Mouse (Mus musculus) neural tube, embryonic 14.5 days (tissue): ENCODE measurements around the gene Dirc2. TPM values are rescaled to one million over a fixed set of nuclear protein-coding genes. Genes with fewer than 3 reads are reported as not detected.

ENCODE experiments used
- ATAC-seq: fragments of 200-750 bp; cut with Nextera tagmentation; 2 replicates; pipeline ENCODE4 v1.8.0; 2017; ENCODE audit warnings: low read depth, mild to moderate bottlenecking, moderate TSS enrichment, moderate library complexity
- H3K27ac ChIP-seq: fragments of 300-500 bp; sonication (generic); 2 replicates; pipeline ENCODE4 v1.5.1; 2014; ENCODE audit warnings: low read depth, mild to moderate bottlenecking, control low read depth, low read length, moderate library complexity, mixed read lengths
- H3K27me3 ChIP-seq: fragments of 300-500 bp; sonication (generic); 2 replicates; pipeline ENCODE4 v1.6.1; 2014; ENCODE audit warnings: low read length; ENCODE audit not compliant: control insufficient read depth, insufficient read depth
- H3K36me3 ChIP-seq: fragments of 300-500 bp; sonication (generic); 2 replicates; pipeline ENCODE4 v1.6.1; 2014; ENCODE audit warnings: low read length, mixed read lengths; ENCODE audit not compliant: control insufficient read depth, insufficient read depth
- H3K4me1 ChIP-seq: fragments of 300-500 bp; sonication (generic); 2 replicates; pipeline ENCODE4 v1.6.1; 2014; ENCODE audit warnings: low read length; ENCODE audit not compliant: control insufficient read depth, insufficient read depth
- H3K4me2 ChIP-seq: fragments of 300-500 bp; sonication (generic); 2 replicates; pipeline ENCODE4 v1.6.1; 2014; ENCODE audit warnings: mild to moderate bottlenecking, low read depth, low read length, control low read depth
- H3K4me3 ChIP-seq: fragments of 300-500 bp; sonication (generic); 2 replicates; pipeline ENCODE4 v1.5.1; 2014; ENCODE audit warnings: low read depth, low read length, control low read depth, mixed read lengths
- H3K9ac ChIP-seq: fragments of 300-500 bp; sonication (generic); replicated peaks from 2 replicates; pipeline ENCODE4 v1.6.1; 2014; ENCODE audit warnings: low read depth, mild to moderate bottlenecking, control low read depth, low read length, mixed read lengths
- H3K9me3 ChIP-seq: fragments of 300-500 bp; sonication (generic); 2 replicates; pipeline ENCODE4 v1.6.1; 2016; ENCODE audit warnings: low read length; ENCODE audit not compliant: control insufficient read depth
- WGBS: fragments of 180-500 bp; shearing (Covaris S2); extraction: QIAGEN DNeasy Blood & Tissue Kit; methylation state at CpG from one replicate; pipeline ENCODE4 v1.1.7; 2014; 5-methylcytosine and 5-hydroxymethylcytosine counted together
- polyA plus RNA-seq: library from polyadenylated mRNA; unstranded; fragments of >200 nt; fragmentation: Nextera tagmentation; extraction: Ambion mirVana; gene quantifications from 2 replicates; pipeline ENCODE4 v1.2.1, GENCODE M21; 2014

Dirc2 gene
- polyA plus RNA-seq, 1 experiment from 2014 or later = 45.9 TPM

GRCm38 (mm10) chr16:35781096-35781495 lies 11.9 kb upstream of the Dirc2 start:
- no peak overlapping the region for H3K27ac ChIP-seq
- no peak overlapping the region for H3K4me3 ChIP-seq
- H3K4me1 ChIP-seq = no peaks in the 10 kb centered on the region
- no peaks in the 10 kb centered on the region for H3K36me3 ChIP-seq
- no peak overlapping the region for H3K9ac ChIP-seq
- no peaks in the 10 kb centered on the region for H3K27me3 ChIP-seq
- H3K9me3 ChIP-seq = no peaks in the 10 kb centered on the region
- ATAC-seq = no peak
- no peak overlapping the region for H3K4me2 ChIP-seq
- WGBS = 94% methylated on average over 9 of the region's 9 CpGs

- Histone ChIP-seq H3K4me3 (no peak overlapping the region), H3K27ac (no peak overlapping the region), H3K4me2 (no peak overlapping the region), H3K9me3 (no peaks in the 10 kb centered on the region), H3K36me3 (no peaks in the 10 kb centered on the region), H3K27me3 (no peaks in the 10 kb centered on the region), H3K4me1 (no peaks in the 10 kb centered on the region), H3K9ac (no peak overlapping the region)
- WGBS = 63% methylated on average over 7 of the region's 7 CpGs
- peak; percentile 75 for ATAC-seq
Measured at GRCm38 (mm10) chr16:35779681-35780080, 10.5 kb upstream of the Dirc2 start.

GRCm38 (mm10) chr16:35777768-35778167 lies 8.6 kb upstream of the Dirc2 start:
- Histone ChIP-seq H3K27ac (no peak overlapping the region), H3K4me3 (no peak overlapping the region), H3K4me2 (no peak overlapping the region), H3K36me3 (no peaks in the 10 kb centered on the region), H3K9ac (no peak overlapping the region), H3K9me3 (no peaks in the 10 kb centered on the region), H3K27me3 (no peaks in the 10 kb centered on the region), H3K4me1 (no peaks in the 10 kb centered on the region)
- 98% methylated on average over 4 of the region's 4 CpGs for WGBS
- no peak for ATAC-seq

GRCm38 (mm10) chr16:35776737-35777136 lies 7.6 kb upstream of the Dirc2 start:
- no peak for ATAC-seq
- H3K9ac ChIP-seq = no peak overlapping the region
- H3K4me1 ChIP-seq = no peaks in the 10 kb centered on the region
- H3K4me3 ChIP-seq = no peak overlapping the region
- H3K27me3 ChIP-seq = no peaks in the 10 kb centered on the region
- H3K9me3 ChIP-seq = no peaks in the 10 kb centered on the region
- WGBS = 93% methylated on average over 7 of the region's 7 CpGs
- no peak overlapping the region for H3K27ac ChIP-seq
- no peaks in the 10 kb centered on the region for H3K36me3 ChIP-seq
- no peak overlapping the region for H3K4me2 ChIP-seq

- no peak for ATAC-seq
- Histone ChIP-seq H3K9me3 (no peaks in the 10 kb centered on the region), H3K9ac (no peak overlapping the region), H3K4me2 (no peak overlapping the region), H3K4me3 (no peak overlapping the region), H3K27ac (no peak overlapping the region), H3K36me3 (no peaks in the 10 kb centered on the region), H3K27me3 (no peaks in the 10 kb centered on the region), H3K4me1 (peaks cover 5% of the 10 kb centered on the region; the same call in 1 of the 2 replicates)
- 91% methylated on average over 1 of the region's 1 CpGs for WGBS
Measured at GRCm38 (mm10) chr16:35775835-35776234, 6.7 kb upstream of the Dirc2 start.

GRCm38 (mm10) chr16:35772598-35772997 lies 3.4 kb upstream of the Dirc2 start:
- H3K36me3 ChIP-seq = no peaks in the 10 kb centered on the region
- no peaks in the 10 kb centered on the region for H3K9me3 ChIP-seq
- ATAC-seq = no peak
- H3K9ac ChIP-seq = no peak overlapping the region
- H3K27me3 ChIP-seq = no peaks in the 10 kb centered on the region; the same call in 1 of the 2 replicates
- no peak overlapping the region for H3K27ac ChIP-seq
- 77% methylated on average over 5 of the region's 5 CpGs for WGBS
- H3K4me3 ChIP-seq = no peak overlapping the region
- H3K4me1 ChIP-seq = peaks cover 17% of the 10 kb centered on the region; the same call in 1 of the 2 replicates
- H3K4me2 ChIP-seq = no peak overlapping the region

GRCm38 (mm10) chr16:35771606-35772005 lies 2.5 kb upstream of the Dirc2 start:
- Histone ChIP-seq H3K4me2 (no peak overlapping the region), H3K9me3 (no peaks in the 10 kb centered on the region), H3K36me3 (no peaks in the 10 kb centered on the region), H3K4me1 (peaks cover 18% of the 10 kb centered on the region; the same call in 1 of the 2 replicates), H3K4me3 (no peak overlapping the region), H3K9ac (no peak overlapping the region), H3K27ac (no peak overlapping the region), H3K27me3 (no peaks in the 10 kb centered on the region; the same call in 1 of the 2 replicates)
- no peak for ATAC-seq
- whole genome bisulfite sequencing = 90% methylated on average over 5 of the region's 5 CpGs

GRCm38 (mm10) chr16:35771141-35771540 lies 2.0 kb upstream of the Dirc2 start:
- no peaks in the 10 kb centered on the region for H3K36me3 ChIP-seq
- H3K9ac ChIP-seq = no peak overlapping the region
- H3K9me3 ChIP-seq = no peaks in the 10 kb centered on the region
- 22% methylated on average over 8 of the region's 8 CpGs for WGBS
- peak overlapping the region; percentile 79 for H3K4me3 ChIP-seq
- no peak for ATAC-seq
- no peaks in the 10 kb centered on the region; the same call in 1 of the 2 replicates for H3K27me3 ChIP-seq
- H3K27ac ChIP-seq = no peak overlapping the region
- H3K4me2 ChIP-seq = peak overlapping the region; percentile 59
- peaks cover 18% of the 10 kb centered on the region; the same call in 1 of the 2 replicates for H3K4me1 ChIP-seq

GRCm38 (mm10) chr16:35769878-35770657 lies 912 bp upstream of the Dirc2 start, which contains the start of gene Hspbap1:
Gene Hspbap1 (plus strand): TSS chr16:35770375.
- ATAC-seq = peak; percentile 85
- H3K4me2 ChIP-seq = peak within 1 kb of the TSS; percentile 59
- H3K4me3 ChIP-seq = peak within 1 kb of the TSS; percentile 79
- H3K36me3 ChIP-seq = no peaks in the 10 kb centered on the region
- peaks cover 18% of the 10 kb centered on the region; the same call in 1 of the 2 replicates for H3K4me1 ChIP-seq
- H3K27ac ChIP-seq = peak within 1 kb of the TSS; percentile 57
- WGBS = under 1% methylated on average over 51 of the region's 51 CpGs
- no peaks in the 10 kb centered on the region for H3K9me3 ChIP-seq
- H3K9ac ChIP-seq = peak within 1 kb of the TSS; percentile 84
- no peaks in the 10 kb centered on the region; the same call in 1 of the 2 replicates for H3K27me3 ChIP-seq
